ENCODE assay signal across 8 mouse cellular contexts in the genomic region with DNA sequence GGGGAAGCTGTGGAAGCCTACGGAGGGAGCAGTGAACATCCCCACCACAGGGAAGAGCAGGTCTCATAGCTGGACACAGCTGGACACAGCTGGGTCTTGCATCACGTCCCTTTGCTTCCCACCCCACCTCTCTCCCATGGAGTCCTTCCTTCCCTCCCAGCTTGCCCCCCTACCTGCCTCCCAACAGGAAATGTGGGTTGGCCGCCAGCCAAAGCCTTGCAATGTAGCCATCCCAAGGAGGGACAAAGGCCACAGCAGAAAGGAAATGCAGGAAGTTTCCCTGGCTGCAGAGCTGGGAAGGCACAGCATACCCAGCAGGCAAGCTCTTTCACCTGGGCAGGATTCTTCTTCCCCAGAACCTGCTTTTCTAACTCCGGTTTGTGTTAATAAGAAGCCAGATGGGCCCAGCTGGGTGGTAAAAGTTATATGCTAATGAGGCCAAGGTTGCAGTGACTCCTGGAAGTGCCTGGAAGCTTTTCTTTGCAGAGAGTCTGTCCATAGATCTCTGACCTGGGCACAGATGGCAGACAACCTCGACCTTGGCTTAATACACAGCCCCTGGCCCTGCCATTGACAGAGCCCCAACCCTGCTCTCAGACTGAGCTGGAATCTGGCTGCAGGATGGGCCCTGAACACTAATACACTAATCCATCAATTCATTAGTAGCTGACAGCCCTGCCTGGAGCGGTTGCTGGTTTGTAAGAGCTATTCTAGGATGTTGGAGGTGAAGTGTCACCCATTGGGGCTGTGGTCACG. TPM values are rescaled to one million over a fixed set of nuclear protein-coding genes. Genes with fewer than 3 reads are reported as not detected.
DNase-seq lines count a peak whose midpoint lies in the region; ATAC-seq and TF ChIP-seq lines count a peak whose summit lies in the region.
"Had no signal": no experiment of that assay in that cellular context is flagged by ENCODE, and none has a peak within 500 bp of the region (broad histone marks: within the 10 kb centered on the region; RNA-seq: fewer than 3 reads in every experiment).

No protein-coding gene starts in this region.

- peak; percentile 60; the same call in 1 of the 2 replicates for ATAC-seq in heart, postnatal 0 days (ENCODE audit: insufficient read depth, low read depth)
- peak; percentile 66; the same call in 1 of the 2 replicates for ATAC-seq in stomach, postnatal 0 days (ENCODE audit: low FRiP score, low TSS enrichment)
- no peak for ATAC-seq in forebrain, embryonic 16.5 days

- peak; percentile 22 for DNase-seq in ZHBTc4 (ENCODE audit: low read depth, low spot score)
- DNase-seq in adrenal gland, postnatal 25 days, result peak; percentile 65
- peak; percentile 11 for DNase-seq in heart, postnatal 0 days (ENCODE audit: low spot score)
- peak; percentile 85 for DNase-seq in kidney, postnatal 14 days
- peak; percentile 39 for DNase-seq in stomach, postnatal 0 days (ENCODE audit: low spot score)
- no peak for DNase-seq in thymus, postnatal 14 days
- DNase-seq: liver, embryonic 13.5 days had no signal

- H3K27me3 ChIP-seq in heart, postnatal 0 days (ENCODE audit: control insufficient read depth, insufficient read depth, low read length), result no peaks in the 10 kb centered on the region
- no peaks in the 10 kb centered on the region for H3K27me3 ChIP-seq in stomach, postnatal 0 days (ENCODE audit: control insufficient read depth, insufficient read depth, low read length)
- H3K27me3 ChIP-seq in forebrain, embryonic 16.5 days (replicated peaks; ENCODE audit: control insufficient read depth, insufficient read depth, low read length), result no peaks in the 10 kb centered on the region
- H3K27me3 ChIP-seq: liver, embryonic 13.5 days had no signal

- H3K36me3 ChIP-seq in heart, postnatal 0 days (replicated peaks; ENCODE audit: control insufficient read depth, insufficient read depth, low read length), result no peaks in the 10 kb centered on the region
- no peaks in the 10 kb centered on the region for H3K36me3 ChIP-seq in stomach, postnatal 0 days (ENCODE audit: control insufficient read depth, insufficient read depth, low read length)
- no peaks in the 10 kb centered on the region for H3K36me3 ChIP-seq in forebrain, embryonic 16.5 days (ENCODE audit: control insufficient read depth, insufficient read depth)
- H3K36me3 ChIP-seq: liver, embryonic 13.5 days had no signal

- 0 out of 2 replicates have a peak, but pooled peaks have one; percentile 30 for TF ChIP-seq EP300 in heart, postnatal 0 days (IDR thresholded peaks at IDR 0.05; ENCODE audit: low read depth)
- TF ChIP-seq EP300 in stomach, postnatal 0 days (optimal IDR thresholded peaks at IDR 0.05), result no peak

- H3K9ac ChIP-seq in heart, postnatal 0 days (replicated peaks; ENCODE audit: low read depth, low read length), result no peak overlapping the region
- H3K9ac ChIP-seq in stomach, postnatal 0 days (ENCODE audit: low read length), result no peak overlapping the region
- H3K9ac ChIP-seq in forebrain, embryonic 16.5 days (replicated peaks; ENCODE audit: low read depth, low read length), result no peak overlapping the region
- H3K9ac ChIP-seq: liver, embryonic 13.5 days had no signal

- no peak for TF ChIP-seq CTCF in heart, postnatal 0 days (IDR thresholded peaks at IDR 0.05; ENCODE audit: low read depth)
- no peak for TF ChIP-seq CTCF in stomach, postnatal 0 days (IDR thresholded peaks at IDR 0.05; ENCODE audit: low read depth)

- H3K4me3 ChIP-seq in heart, postnatal 0 days (ENCODE audit: low read depth, low read length), result no peak overlapping the region
- H3K4me3 ChIP-seq in stomach, postnatal 0 days (ENCODE audit: low read depth, low read length), result no peak overlapping the region
- no peak overlapping the region for H3K4me3 ChIP-seq in forebrain, embryonic 16.5 days (replicated peaks; ENCODE audit: low read length)
- H3K4me3 ChIP-seq: liver, embryonic 13.5 days had no signal

- H3K4me1 ChIP-seq in heart, postnatal 0 days (ENCODE audit: control insufficient read depth, insufficient read depth), result 0 out of 2 replicates have a peak, but pooled peaks cover 3% of the 10 kb centered on the region
- no peaks in the 10 kb centered on the region for H3K4me1 ChIP-seq in stomach, postnatal 0 days (replicated peaks; ENCODE audit: control insufficient read depth, insufficient read depth)
- no peaks in the 10 kb centered on the region for H3K4me1 ChIP-seq in forebrain, embryonic 16.5 days (replicated peaks; ENCODE audit: control insufficient read depth, insufficient read depth, low read length)

- H3K9me3 ChIP-seq in heart, postnatal 0 days (replicated peaks; ENCODE audit: control insufficient read depth, low read length), result no peaks in the 10 kb centered on the region
- H3K9me3 ChIP-seq in stomach, postnatal 0 days (ENCODE audit: control insufficient read depth, low read length), result no peaks in the 10 kb centered on the region
- H3K9me3 ChIP-seq in forebrain, embryonic 16.5 days (ENCODE audit: control insufficient read depth, low read length), result no peaks in the 10 kb centered on the region
- H3K9me3 ChIP-seq: liver, embryonic 13.5 days had no signal

- no peak overlapping the region for H3K27ac ChIP-seq in heart, postnatal 0 days (ENCODE audit: low read depth)
- H3K27ac ChIP-seq in stomach, postnatal 0 days (replicated peaks), result no peak overlapping the region
- H3K27ac ChIP-seq in forebrain, embryonic 16.5 days (ENCODE audit: low read length), result no peak overlapping the region
- H3K27ac ChIP-seq: liver, embryonic 13.5 days had no signal

- no peak overlapping the region for H3K4me2 ChIP-seq in heart, postnatal 0 days (ENCODE audit: low read depth, low read length)
- no peak overlapping the region for H3K4me2 ChIP-seq in stomach, postnatal 0 days (replicated peaks; ENCODE audit: low read depth)
- no peak overlapping the region for H3K4me2 ChIP-seq in forebrain, embryonic 16.5 days (ENCODE audit: low read length)
- H3K4me2 ChIP-seq: liver, embryonic 13.5 days had no signal

- WGBS in heart, postnatal 0 days, result 38% methylated on average over 7 of the region's 7 CpGs
- WGBS in stomach, postnatal 0 days, result 27% methylated on average over 7 of the region's 7 CpGs
- WGBS in forebrain, embryonic 16.5 days, result 52% methylated on average over 7 of the region's 7 CpGs

RNA-seq across cellular contexts. Expression of a gene that starts 46.0 kb away (rescaled TPM):
- total RNA-seq in adrenal gland, postnatal 25 days (2021), result 12.8 and 13.5 TPM in 2 replicates
- 1.5 and 2.3 TPM in 2 replicates for total RNA-seq in heart, postnatal 0 days (2014; rRNA removed; ENCODE audit: low replicate concordance)
- polyA plus RNA-seq in heart, postnatal 0 days (2015; fragmentation: Nextera tagmentation; extraction: Ambion mirVana), result 1.5 and 1.7 TPM in 2 replicates
- polyA plus RNA-seq in stomach, postnatal 0 days (2015; fragmentation: Nextera tagmentation; extraction: Ambion mirVana), result 3.0 TPM in 2 replicates
- polyA plus RNA-seq in forebrain, embryonic 16.5 days (2015; fragmentation: Nextera tagmentation; extraction: Ambion mirVana), result 18.8 and 27.3 TPM in 2 replicates
